Mouse (Mus musculus) CH12.LX (cell line): Measurements from ENCODE around the gene Adtrp. TPM values are rescaled to one million over a fixed set of nuclear protein-coding genes. Genes with fewer than 3 reads are reported as not detected.

ENCODE experiments used
- DNase-seq: peaks from one replicate; pipeline ENCODE4 v3.0.0-alpha.2; 2013; ENCODE audit errors: extremely low read depth
- H3K27ac ChIP-seq: 2 replicates; pipeline ENCODE4 v1.5.1; 2012; ENCODE audit warnings: low read depth, mild to moderate bottlenecking, control low read depth, moderate library complexity; ENCODE audit not compliant: insufficient read depth
- H3K27me3 ChIP-seq: replicated peaks from 2 replicates; pipeline ENCODE3; 2012; ENCODE audit warnings: inconsistent platforms
- H3K36me3 ChIP-seq, 2 experiments: replicated peaks in 1 of 2; 2 replicates each; pipeline versions ENCODE3 to v1.6.1; 2012; ENCODE audit warnings: inconsistent platforms in 1 of 2, low read length in 1 of 2, mild to moderate bottlenecking in 1 of 2, mixed read lengths in 1 of 2, moderate library complexity in 1 of 2; ENCODE audit not compliant: control insufficient read depth in 1 of 2, insufficient read depth in 1 of 2
- H3K4me1 ChIP-seq, 2 experiments: 2 replicates each; pipeline ENCODE4 v1.6.1; 2012; ENCODE audit warnings: inconsistent platforms in 1 of 2, moderate library complexity in 1 of 2; ENCODE audit not compliant: insufficient read depth in 2 of 2, control insufficient read depth in 1 of 2
- H3K4me2 ChIP-seq: 2 replicates; pipeline ENCODE4 v1.6.1; 2012; ENCODE audit warnings: low read depth, mild to moderate bottlenecking, control low read depth; ENCODE audit not compliant: poor library complexity, insufficient read depth, severe bottlenecking
- H3K4me3 ChIP-seq, 3 experiments: fragments of 150-350 bp in 1 of 3; sonication (generic) in 1 of 3; replicated peaks in 1 of 3; 2 replicates each; pipeline versions ENCODE3 to v1.5.1; 2011 to 2012; ENCODE audit warnings: low read depth in 2 of 3, low read length in 2 of 3, mild to moderate bottlenecking in 2 of 3, moderate library complexity in 2 of 3, control low read depth in 1 of 3, improper control_type of control experiment in 1 of 3, inconsistent platforms in 1 of 3, mixed read lengths in 1 of 3; ENCODE audit not compliant: poor library complexity in 1 of 3
- H3K79me2 ChIP-seq: replicated peaks from 2 replicates; pipeline ENCODE4 v1.6.1; 2012; ENCODE audit warnings: mild to moderate bottlenecking, moderate library complexity; ENCODE audit not compliant: control insufficient read depth, poor library complexity, insufficient read depth, severe bottlenecking; ENCODE audit errors: extremely low read depth
- H3K9ac ChIP-seq: 2 replicates; pipeline ENCODE4 v1.6.1; 2012; ENCODE audit warnings: low read depth, mild to moderate bottlenecking, control low read depth, moderate library complexity; ENCODE audit not compliant: insufficient read depth
- H3K9me3 ChIP-seq: replicated peaks from 2 replicates; pipeline ENCODE3; 2012; ENCODE audit warnings: low read length, inconsistent platforms, mixed read lengths
- BHLHE40 ChIP-seq: IDR thresholded peaks from 2 replicates; pipeline ENCODE4 v1.6.1; 2011; ENCODE audit warnings: mild to moderate bottlenecking, low read depth, low read length, improper control_type of control experiment
- CHD2 ChIP-seq: IDR thresholded peaks from 2 replicates; pipeline ENCODE4 v1.6.1; 2011; ENCODE audit warnings: low read length, improper control_type of control experiment
- ELF1 ChIP-seq: IDR thresholded peaks from 2 replicates; pipeline ENCODE4 v1.6.1; 2014; ENCODE audit warnings: low read depth, mild to moderate bottlenecking, inconsistent platforms, low read length, improper control_type of control experiment
- EP300 ChIP-seq: IDR thresholded peaks from 2 replicates; pipeline ENCODE4 v1.6.1; 2011; ENCODE audit warnings: low read length, improper control_type of control experiment
- ETS1 ChIP-seq: conservative IDR thresholded peaks from 2 replicates; pipeline ENCODE4 v1.6.1; 2012; ENCODE audit warnings: low read depth, mild to moderate bottlenecking, inconsistent platforms, low read length, improper control_type of control experiment, moderate library complexity
- GABPA ChIP-seq: IDR thresholded peaks from 2 replicates; pipeline ENCODE4 v1.6.1; 2012; ENCODE audit warnings: low read depth, low read length, improper control_type of control experiment, inconsistent platforms; ENCODE audit not compliant: insufficient replicate concordance
- JUN ChIP-seq: IDR thresholded peaks from 2 replicates; pipeline ENCODE4 v1.6.1; 2011; ENCODE audit warnings: low read depth, mild to moderate bottlenecking, low read length, improper control_type of control experiment, moderate library complexity; ENCODE audit not compliant: insufficient read depth
- JUND ChIP-seq: conservative IDR thresholded peaks from 2 replicates; pipeline ENCODE4 v1.6.1; 2011; ENCODE audit warnings: low read depth, low read length, improper control_type of control experiment
- KAT2A ChIP-seq: IDR thresholded peaks from 2 replicates; pipeline ENCODE4 v1.6.1; 2012; ENCODE audit warnings: low read length, improper control_type of control experiment, inconsistent platforms; ENCODE audit not compliant: insufficient replicate concordance
- MAFK ChIP-seq: IDR thresholded peaks from 2 replicates; pipeline ENCODE4 v1.6.1; 2011; ENCODE audit warnings: low read length, improper control_type of control experiment; ENCODE audit not compliant: insufficient replicate concordance
- MAZ ChIP-seq: IDR thresholded peaks from 2 replicates; pipeline ENCODE4 v1.6.1; 2012; ENCODE audit warnings: low read depth, mild to moderate bottlenecking, inconsistent platforms, low read length, improper control_type of control experiment, moderate library complexity
- NRF1 ChIP-seq: IDR thresholded peaks from 2 replicates; pipeline ENCODE4 v1.6.1; 2014; ENCODE audit warnings: low read depth, mild to moderate bottlenecking, inconsistent platforms, low read length, improper control_type of control experiment, moderate library complexity
- POLR2AphosphoS2 ChIP-seq: IDR thresholded peaks from 2 replicates; pipeline ENCODE4 v1.6.1; 2011; ENCODE audit warnings: low read depth, low read length, improper control_type of control experiment
- SIN3A ChIP-seq: IDR thresholded peaks from 2 replicates; pipeline ENCODE4 v1.6.1; 2012; ENCODE audit warnings: low read length, improper control_type of control experiment, inconsistent platforms
- TCF12 ChIP-seq: IDR thresholded peaks from 2 replicates; pipeline ENCODE4 v1.6.1; 2014; ENCODE audit warnings: low read depth, mild to moderate bottlenecking, inconsistent platforms, low read length, improper control_type of control experiment
- UBTF ChIP-seq: IDR thresholded peaks from 2 replicates; pipeline ENCODE4 v1.6.1; 2012; ENCODE audit warnings: low read depth, mild to moderate bottlenecking, inconsistent platforms, low read length, improper control_type of control experiment, moderate library complexity
- USF1 ChIP-seq: IDR thresholded peaks from 2 replicates; pipeline ENCODE4 v1.6.1; 2014; ENCODE audit warnings: low read depth, mild to moderate bottlenecking, inconsistent platforms, low read length, improper control_type of control experiment
- ZKSCAN1 ChIP-seq: IDR thresholded peaks from 2 replicates; pipeline ENCODE4 v1.6.1; 2012; ENCODE audit warnings: low read depth, inconsistent platforms, low read length, improper control_type of control experiment, borderline replicate concordance
- ZMIZ1 ChIP-seq: IDR thresholded peaks from 2 replicates; pipeline ENCODE4 v1.6.1; 2012; ENCODE audit warnings: low read depth, mild to moderate bottlenecking, inconsistent platforms, low read length, improper control_type of control experiment
- ZNF384 ChIP-seq: IDR thresholded peaks from 2 replicates; pipeline ENCODE4 v1.6.1; 2012; ENCODE audit warnings: low read depth, low read length, improper control_type of control experiment, inconsistent platforms
- dilution Hi-C: fragments of 300-500 bp; cut with MboI; formaldehyde crosslinking; loops from 2 replicates; pipeline ENCODE4 v1.14.3; 2020; ENCODE audit warnings: low sequenced_read_pairs; ENCODE audit not compliant: extremely low pct_unique_long_range_greater_than_20kb, extremely low pct_ligation_motif_present
- in situ Hi-C: fragments of 300-500 bp; cut with MboI; formaldehyde crosslinking; loops from 3 replicates; pipeline ENCODE4 v1.14.3; 2019; ENCODE audit warnings: low sequenced_read_pairs, low pct_ligation_motif_present, low pct_unique_long_range_greater_than_20kb, mixed read lengths
- polyA plus RNA-seq: library from polyadenylated mRNA; unstranded; fragments of >175 nt; gene quantifications from 2 replicates; pipeline ENCODE4 v1.2.1, GENCODE M21; 2012; ENCODE audit warnings: low read depth; ENCODE audit not compliant: insufficient read length
- total RNA-seq, 2 experiments: library from RNA; depleted of rRNA; stranded (reverse); fragments of 300-350 nt in 1 of 2; fragments of >200 nt in 1 of 2; gene quantifications; 2 replicates each; pipeline ENCODE4 v1.2.3; 2012 to 2014

Adtrp gene
- total and polyA plus RNA-seq, 3 experiments = 4.2 to 37.1 (median 7.2) TPM

GRCm38 (mm10) chr13:41865071-41865470 is 17.6 kb upstream of the Adtrp start:
- no peak for TF ChIP-seq CHD2
- TF ChIP-seq ZKSCAN1 = no peak
- TF ChIP-seq ELF1 = no peak
- TF ChIP-seq NRF1 = no peak
- no peak for TF ChIP-seq GABPA
- TF ChIP-seq MAFK = no peak
- no peak for TF ChIP-seq JUND
- TF ChIP-seq UBTF = no peak
- no peak for TF ChIP-seq KAT2A
- no peak for TF ChIP-seq JUN
- no peak for TF ChIP-seq BHLHE40
- no peak for TF ChIP-seq ETS1
- no peak for TF ChIP-seq MAZ
- no peak for TF ChIP-seq EP300
- no peak for TF ChIP-seq TCF12
- no peak for TF ChIP-seq USF1
- TF ChIP-seq SIN3A = no peak
- no peak for TF ChIP-seq POLR2AphosphoS2
- no peak for TF ChIP-seq ZMIZ1
- Histone ChIP-seq H3K27me3 (no peaks in the 10 kb centered on the region), H3K4me3 (no peak overlapping the region), H3K9ac (no peak overlapping the region), H3K79me2 (no peaks in the 10 kb centered on the region), H3K36me3 (no peaks in the 10 kb centered on the region), H3K9me3 (no peaks in the 10 kb centered on the region), H3K4me1 (peaks cover 0 to 12% of the 10 kb centered on the region in 2 experiments; a peak in 2 of 4 replicates), H3K4me2 (no peak overlapping the region), H3K27ac (no peak overlapping the region)
- dilution Hi-C loops = no loop called here
- in situ Hi-C loops = no loop called here
- DNase-seq = no peak

DNA sequence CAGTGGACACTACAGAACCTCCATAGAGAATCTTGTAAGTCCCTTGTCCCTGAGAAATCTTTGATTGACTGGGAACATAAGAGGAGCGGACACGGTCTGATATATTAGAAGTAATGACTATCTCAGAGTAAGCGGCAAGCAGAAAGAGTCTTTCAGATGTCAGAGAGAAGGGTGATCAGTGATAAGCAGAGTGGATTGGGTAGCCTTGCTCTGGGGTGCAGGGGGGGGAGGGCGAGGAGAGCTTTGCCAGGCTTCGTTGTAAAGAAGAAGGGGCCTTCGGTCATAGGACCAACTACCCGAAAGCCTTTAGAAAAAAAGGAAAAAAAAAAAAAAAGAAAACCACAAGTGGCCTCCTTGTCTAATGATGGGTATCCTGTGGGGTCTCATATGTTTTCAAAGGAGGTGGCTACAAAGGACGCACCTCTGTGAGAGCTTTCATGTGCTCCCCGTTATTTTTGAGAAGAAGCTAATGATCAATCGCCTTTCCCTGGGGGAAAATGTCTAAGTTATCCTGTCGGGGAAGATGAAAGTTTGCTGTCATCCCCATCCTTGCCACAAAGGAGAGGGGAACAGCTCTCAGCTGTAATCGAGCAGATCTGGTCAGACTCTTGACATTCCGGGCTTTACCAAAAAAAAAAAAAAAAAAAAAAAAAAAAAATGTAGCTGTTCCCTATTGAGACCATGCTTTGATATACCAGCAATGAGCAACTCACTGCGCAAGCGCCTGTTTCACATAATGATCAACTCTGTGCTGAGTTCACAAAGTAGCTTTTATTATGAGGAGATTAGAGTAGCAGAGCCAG is 13.3 kb upstream of the Adtrp start:
- in situ Hi-C loops = no loop called here

More for the DNA sequence above, 13.3 kb upstream of the Adtrp start:
- H3K36me3 ChIP-seq = no peaks in the 10 kb centered on the region
- no peaks in the 10 kb centered on the region for H3K79me2 ChIP-seq
- no peak for TF ChIP-seq GABPA
- TF ChIP-seq ZNF384 = 0 out of 2 replicates have a peak, but pooled peaks have one; percentile 18
- H3K27me3 ChIP-seq = no peaks in the 10 kb centered on the region
- dilution Hi-C loops = no loop called here
- H3K9me3 ChIP-seq = no peaks in the 10 kb centered on the region
- H3K4me3 ChIP-seq = no peak overlapping the region
- no peak for DNase-seq
- no peak overlapping the region for H3K27ac ChIP-seq
- no peak overlapping the region for H3K9ac ChIP-seq
- H3K4me2 ChIP-seq = no peak overlapping the region
- peaks cover 0 to 15% of the 10 kb centered on the region in 2 experiments; a peak in 2 of 4 replicates for H3K4me1 ChIP-seq
